Mouse (Mus musculus): ENCODE results near the gene Zfp131. TPM values are rescaled to one million over a fixed set of nuclear protein-coding genes. Genes with fewer than 3 reads are reported as not detected.
A peak's percentile ranks its signal among the peaks of the same experiment; 100 is the strongest.

Gene Zfp131
- polyA plus RNA-seq, 1 experiment from 2014 or later: 38.7 TPM

DNA sequence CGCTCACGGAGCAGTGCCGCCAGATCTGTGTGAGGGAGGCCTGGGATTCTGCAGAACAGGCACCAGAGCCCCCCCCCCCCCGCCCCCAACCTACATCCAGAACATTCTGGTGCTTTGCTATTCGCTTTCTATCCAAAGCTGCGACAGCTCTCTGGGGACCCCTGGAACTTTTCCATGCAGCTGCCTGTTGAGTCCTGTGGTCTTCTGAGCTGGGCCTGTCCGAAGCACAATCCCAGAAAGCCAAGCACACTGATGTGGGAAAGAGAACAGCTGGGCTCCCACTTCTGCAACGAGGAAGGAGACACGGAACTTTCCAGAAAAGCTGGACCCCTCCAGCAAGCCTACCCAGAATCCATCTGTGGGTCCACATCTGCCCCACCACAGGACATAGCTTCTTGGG, 19.3 kb upstream of the Zfp131 start:
- Histone ChIP-seq H3K27me3 (ENCODE audit: control insufficient read depth, insufficient read depth, low read length) (no peaks in the 10 kb centered on the region), H3K4me3 (ENCODE audit: low read depth, low read length) (no peak overlapping the region), H3K4me1 (ENCODE audit: control insufficient read depth, insufficient read depth, low read length) (no peaks in the 10 kb centered on the region), H3K4me2 (ENCODE audit: low read depth, low read length) (no peak overlapping the region), H3K27ac (ENCODE audit: low read depth, low read length) (no peak overlapping the region), H3K36me3 (ENCODE audit: control insufficient read depth, insufficient read depth, low read length) (no peaks in the 10 kb centered on the region), H3K9me3 (ENCODE audit: control insufficient read depth, low read length) (no peaks in the 10 kb centered on the region), H3K9ac (replicated peaks; ENCODE audit: low read depth, low read length) (no peak overlapping the region)
- ATAC-seq (ENCODE audit: low read depth): no peak
- WGBS: 92% methylated on average over 9 of the region's 9 CpGs

DNA sequence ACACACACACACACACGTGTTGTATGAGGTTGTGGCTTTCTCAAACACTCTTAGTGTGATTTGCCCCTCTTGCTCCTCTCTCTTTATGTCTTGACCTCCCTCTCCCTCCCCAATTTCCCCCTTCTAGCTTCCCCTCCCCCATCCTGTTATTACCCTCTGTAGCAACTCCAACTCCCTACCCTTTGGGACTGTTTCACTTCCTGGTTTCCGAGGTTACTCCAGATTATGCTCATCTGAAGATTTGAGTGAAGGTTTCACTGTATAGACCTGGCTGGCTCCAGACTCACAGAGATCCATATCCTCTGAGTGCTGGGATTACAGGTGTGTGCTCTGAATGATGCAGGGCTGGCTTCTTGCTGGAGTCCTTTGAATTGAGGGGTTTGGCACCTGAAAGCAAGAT, 18.2 kb upstream of the Zfp131 start:
- no peak overlapping the region for H3K9ac ChIP-seq (replicated peaks; ENCODE audit: low read depth, low read length)
- no peak for ATAC-seq (ENCODE audit: low read depth)
- no peak overlapping the region for H3K4me3 ChIP-seq (ENCODE audit: low read depth, low read length)
- H3K4me2 ChIP-seq (ENCODE audit: low read depth, low read length): no peak overlapping the region
- no peaks in the 10 kb centered on the region for H3K9me3 ChIP-seq (ENCODE audit: control insufficient read depth, low read length)
- no peak overlapping the region for H3K27ac ChIP-seq (ENCODE audit: low read depth, low read length)
- no peaks in the 10 kb centered on the region for H3K36me3 ChIP-seq (ENCODE audit: control insufficient read depth, insufficient read depth, low read length)
- no peaks in the 10 kb centered on the region for H3K27me3 ChIP-seq (ENCODE audit: control insufficient read depth, insufficient read depth, low read length)
- no peaks in the 10 kb centered on the region for H3K4me1 ChIP-seq (ENCODE audit: control insufficient read depth, insufficient read depth, low read length)
- WGBS: 62% methylated on average over 2 of the region's 2 CpGs

GRCm38 (mm10) chr13:119797656-119798055, 7.0 kb upstream of the Zfp131 start:
- Histone ChIP-seq H3K4me2 (ENCODE audit: low read depth, low read length) (no peak overlapping the region), H3K27ac (ENCODE audit: low read depth, low read length) (no peak overlapping the region), H3K27me3 (ENCODE audit: control insufficient read depth, insufficient read depth, low read length) (no peaks in the 10 kb centered on the region), H3K4me3 (ENCODE audit: low read depth, low read length) (no peak overlapping the region), H3K4me1 (ENCODE audit: control insufficient read depth, insufficient read depth, low read length) (no peaks in the 10 kb centered on the region), H3K36me3 (ENCODE audit: control insufficient read depth, insufficient read depth, low read length) (no peaks in the 10 kb centered on the region), H3K9ac (replicated peaks; ENCODE audit: low read depth, low read length) (no peak overlapping the region), H3K9me3 (ENCODE audit: control insufficient read depth, low read length) (no peaks in the 10 kb centered on the region)
- ATAC-seq (ENCODE audit: low read depth): no peak
- WGBS: 73% methylated on average over 4 of the region's 4 CpGs

DNA sequence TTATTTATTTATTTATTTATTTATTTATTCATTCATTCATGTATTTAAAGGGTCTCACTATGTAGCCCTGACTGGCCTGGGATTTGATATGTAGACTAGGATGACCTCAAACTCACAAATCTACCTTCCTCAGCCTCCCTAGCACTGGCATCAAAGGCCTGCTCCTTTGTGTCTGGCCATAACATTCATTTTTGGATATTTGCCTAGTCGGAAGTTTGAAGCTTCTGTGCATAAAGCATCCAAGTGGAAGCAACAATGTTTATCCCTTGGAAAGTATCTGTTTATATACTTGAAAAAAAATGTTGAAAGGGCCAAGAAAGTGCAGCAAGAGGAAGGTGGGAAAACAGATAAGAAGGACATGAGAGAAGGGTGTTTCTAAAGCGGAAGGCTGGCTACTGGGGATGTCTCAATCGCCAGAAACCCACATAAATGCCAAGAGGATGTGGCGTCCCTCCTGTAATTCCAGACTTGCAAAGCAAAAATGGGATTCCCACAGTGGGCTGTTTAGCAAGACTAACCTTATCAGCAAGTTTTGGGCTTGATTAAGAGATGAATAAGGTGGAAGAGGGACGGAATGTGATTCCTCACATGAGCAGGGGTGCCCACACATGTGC, 2.2 kb upstream of the Zfp131 start:
- no peak for ATAC-seq (ENCODE audit: low read depth)
- Histone ChIP-seq H3K9me3 (ENCODE audit: control insufficient read depth, low read length) (no peaks in the 10 kb centered on the region), H3K27ac (ENCODE audit: low read depth, low read length) (no peak overlapping the region), H3K4me2 (ENCODE audit: low read depth, low read length) (no peak overlapping the region), H3K27me3 (ENCODE audit: control insufficient read depth, insufficient read depth, low read length) (no peaks in the 10 kb centered on the region), H3K9ac (replicated peaks; ENCODE audit: low read depth, low read length) (no peak overlapping the region), H3K4me3 (ENCODE audit: low read depth, low read length) (no peak overlapping the region), H3K4me1 (ENCODE audit: control insufficient read depth, insufficient read depth, low read length) (peaks cover 12% of the 10 kb centered on the region), H3K36me3 (ENCODE audit: control insufficient read depth, insufficient read depth, low read length) (no peaks in the 10 kb centered on the region)
- 84% methylated on average over 5 of the region's 5 CpGs for WGBS

GRCm38 (mm10) chr13:119791580-119792135, 969 bp upstream of the Zfp131 start:
- H3K36me3 ChIP-seq (ENCODE audit: control insufficient read depth, insufficient read depth, low read length): peaks cover 10% of the 10 kb centered on the region
- no peaks in the 10 kb centered on the region for H3K9me3 ChIP-seq (ENCODE audit: control insufficient read depth, low read length)
- peak overlapping the region; percentile 78 for H3K4me2 ChIP-seq (ENCODE audit: low read depth, low read length)
- ATAC-seq (ENCODE audit: low read depth): no peak
- peak overlapping the region; percentile 93 for H3K9ac ChIP-seq (replicated peaks; ENCODE audit: low read depth, low read length)
- H3K4me3 ChIP-seq (ENCODE audit: low read depth, low read length): peak overlapping the region; percentile 76
- peak overlapping the region; percentile 97 for H3K27ac ChIP-seq (ENCODE audit: low read depth, low read length)
- H3K27me3 ChIP-seq (ENCODE audit: control insufficient read depth, insufficient read depth, low read length): no peaks in the 10 kb centered on the region
- peaks cover 12% of the 10 kb centered on the region for H3K4me1 ChIP-seq (ENCODE audit: control insufficient read depth, insufficient read depth, low read length)
- 3% methylated on average over 18 of the region's 18 CpGs for WGBS

- H3K4me1 ChIP-seq (ENCODE audit: control insufficient read depth, insufficient read depth, low read length): peaks cover 12% of the 10 kb centered on the region
- peak overlapping the region; percentile 76 for H3K4me3 ChIP-seq (ENCODE audit: low read depth, low read length)
- WGBS: 1% methylated on average over 42 of the region's 66 CpGs
- H3K36me3 ChIP-seq (ENCODE audit: control insufficient read depth, insufficient read depth, low read length): peaks cover 20% of the 10 kb centered on the region
- ATAC-seq (ENCODE audit: low read depth): peak; percentile 73
- peak overlapping the region; percentile 65 for H3K4me2 ChIP-seq (ENCODE audit: low read depth, low read length)
- H3K9ac ChIP-seq (replicated peaks; ENCODE audit: low read depth, low read length): peak overlapping the region; percentile 93
- H3K27ac ChIP-seq (ENCODE audit: low read depth, low read length): peak overlapping the region; percentile 97
- H3K9me3 ChIP-seq (ENCODE audit: control insufficient read depth, low read length): no peaks in the 10 kb centered on the region
- H3K27me3 ChIP-seq (ENCODE audit: control insufficient read depth, insufficient read depth, low read length): no peaks in the 10 kb centered on the region
Observed at GRCm38 (mm10) chr13:119789851-119790717, 605 bp downstream of the Zfp131 start.

- 87% methylated on average over 4 of the region's 4 CpGs for WGBS
- ATAC-seq (ENCODE audit: low read depth): no peak
Observed at GRCm38 (mm10) chr13:119783581-119783980, 7.1 kb downstream of the Zfp131 start.

GRCm38 (mm10) chr13:119768541-119768940, 22.1 kb downstream of the Zfp131 start:
- no peaks in the 10 kb centered on the region for H3K27me3 ChIP-seq (ENCODE audit: control insufficient read depth, insufficient read depth, low read length)
- H3K36me3 ChIP-seq (ENCODE audit: control insufficient read depth, insufficient read depth, low read length): peaks cover 54% of the 10 kb centered on the region
- H3K4me2 ChIP-seq (ENCODE audit: low read depth, low read length): no peak overlapping the region
- no peak overlapping the region for H3K4me3 ChIP-seq (ENCODE audit: low read depth, low read length)
- no peak overlapping the region for H3K9ac ChIP-seq (replicated peaks; ENCODE audit: low read depth, low read length)
- ATAC-seq (ENCODE audit: low read depth): no peak
- H3K27ac ChIP-seq (ENCODE audit: low read depth, low read length): no peak overlapping the region
- no peaks in the 10 kb centered on the region for H3K9me3 ChIP-seq (ENCODE audit: control insufficient read depth, low read length)
- WGBS: 91% methylated on average over 6 of the region's 6 CpGs
- H3K4me1 ChIP-seq (ENCODE audit: control insufficient read depth, insufficient read depth, low read length): no peaks in the 10 kb centered on the region

More at GRCm38 (mm10) chr13:119783581-119783980, 7.1 kb downstream of the Zfp131 start:
- Histone ChIP-seq H3K9me3 (ENCODE audit: control insufficient read depth, low read length) (no peaks in the 10 kb centered on the region), H3K27ac (ENCODE audit: low read depth, low read length) (no peak overlapping the region), H3K4me3 (ENCODE audit: low read depth, low read length) (no peak overlapping the region), H3K9ac (replicated peaks; ENCODE audit: low read depth, low read length) (no peak overlapping the region), H3K4me2 (ENCODE audit: low read depth, low read length) (no peak overlapping the region), H3K4me1 (ENCODE audit: control insufficient read depth, insufficient read depth, low read length) (no peaks in the 10 kb centered on the region; the same call in 1 of the 2 replicates), H3K36me3 (ENCODE audit: control insufficient read depth, insufficient read depth, low read length) (peaks cover 48% of the 10 kb centered on the region), H3K27me3 (ENCODE audit: control insufficient read depth, insufficient read depth, low read length) (no peaks in the 10 kb centered on the region)

DNA sequence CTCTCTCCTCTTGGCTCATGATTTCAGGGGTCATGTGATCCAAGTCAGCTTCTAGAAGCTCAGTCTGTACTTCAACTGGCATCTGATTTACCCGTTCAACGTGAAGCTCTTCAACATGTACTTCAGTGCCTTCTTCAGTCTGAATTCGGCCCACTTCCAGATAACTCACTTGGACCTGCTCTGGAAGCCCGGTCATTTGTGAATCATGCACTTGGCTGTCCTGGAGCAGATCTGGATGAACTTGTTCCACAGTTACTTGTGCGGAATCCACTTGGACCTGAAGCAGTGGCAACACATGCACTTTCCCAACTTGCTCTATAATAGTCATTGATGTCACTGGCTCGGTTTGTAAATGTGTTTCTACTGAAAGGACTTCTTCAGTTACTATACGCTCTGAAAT, 24.2 kb downstream of the Zfp131 start:
- ATAC-seq (ENCODE audit: low read depth): no peak
- Histone ChIP-seq H3K4me3 (ENCODE audit: low read depth, low read length) (no peak overlapping the region), H3K27ac (ENCODE audit: low read depth, low read length) (no peak overlapping the region), H3K9me3 (ENCODE audit: control insufficient read depth, low read length) (no peaks in the 10 kb centered on the region), H3K4me1 (ENCODE audit: control insufficient read depth, insufficient read depth, low read length) (no peaks in the 10 kb centered on the region), H3K9ac (replicated peaks; ENCODE audit: low read depth, low read length) (no peak overlapping the region), H3K36me3 (ENCODE audit: control insufficient read depth, insufficient read depth, low read length) (peaks cover 43% of the 10 kb centered on the region), H3K27me3 (ENCODE audit: control insufficient read depth, insufficient read depth, low read length) (no peaks in the 10 kb centered on the region), H3K4me2 (ENCODE audit: low read depth, low read length) (no peak overlapping the region)
- 97% methylated on average over 7 of the region's 7 CpGs for WGBS

Data from neural tube, embryonic 14.5 days (tissue).